Mouse (Mus musculus): ENCODE measurements around the gene Eva1b. TPM values are rescaled to one million over a fixed set of nuclear protein-coding genes. Genes with fewer than 3 reads are reported as not detected.

Eva1b gene
- 51.3 TPM for polyA plus RNA-seq (2017; shearing (Covaris generic))

DNA sequence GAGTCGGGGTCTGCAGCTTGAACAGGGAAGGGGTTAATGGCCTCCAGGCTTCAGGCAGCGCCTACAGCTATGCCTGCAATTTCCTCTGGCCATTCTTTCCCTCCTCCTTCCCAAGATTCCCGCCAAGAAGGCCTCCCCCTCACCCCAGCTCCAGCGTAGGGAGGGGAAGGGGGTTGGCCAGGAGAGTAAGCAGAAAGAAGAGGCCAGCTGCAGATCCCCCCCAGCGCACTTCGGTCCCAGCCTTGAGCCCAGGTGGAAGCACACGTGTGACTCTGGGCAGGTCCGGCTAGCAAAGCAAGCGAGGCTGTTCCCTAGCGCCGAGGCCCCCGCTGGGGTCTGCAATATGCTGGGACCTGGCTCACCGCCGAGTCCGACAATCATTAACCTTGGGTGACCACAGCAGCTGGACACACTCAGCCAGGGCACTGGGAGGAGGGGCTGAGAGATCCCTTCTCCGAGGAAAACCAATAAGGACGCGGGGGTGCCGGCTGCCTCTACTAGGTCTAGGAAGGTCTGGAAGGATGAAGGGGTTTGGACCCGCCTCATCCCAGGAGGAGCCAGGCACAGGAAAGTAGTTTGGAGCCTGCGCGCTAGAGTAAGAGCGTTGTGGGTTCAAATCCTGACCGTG lies at the start of gene Eva1b:
Gene Eva1b (plus strand): TSS at position 212 of the 628 bp plus-strand sequence.

GRCm38 (mm10) chr4:126103590-126104068 lies 43.9 kb upstream of the Eva1b start, which contains the start of gene Stk40:
TSS of gene Stk40 (plus strand) at chr4:126103957.

GRCm38 (mm10) chr4:126163067-126163659 lies 15.6 kb downstream of the Eva1b start, which contains the start of gene Sh3d21:
TSS of gene Sh3d21 (minus strand) at chr4:126163491.

Other genes with a start within 250 kb of the Eva1b start
- 0.31 TPM for gene Csf3r, start 123.2 kb upstream of the Eva1b start, polyA plus RNA-seq (2017; shearing (Covaris generic))
- 111 TPM for gene Mrps15, start 100.8 kb upstream of the Eva1b start, polyA plus RNA-seq (2017; shearing (Covaris generic))
- gene Oscp1, start 89.2 kb upstream of the Eva1b start, polyA plus RNA-seq (2017; shearing (Covaris generic)) = 0.16 TPM
- 60.2 TPM for gene Lsm10, start 51.1 kb upstream of the Eva1b start, polyA plus RNA-seq (2017; shearing (Covaris generic))
- 54.4 TPM for gene Stk40, start 43.8 kb upstream of the Eva1b start, polyA plus RNA-seq (2017; shearing (Covaris generic))
- 1.6 TPM for gene Sh3d21, start 15.7 kb downstream of the Eva1b start, polyA plus RNA-seq (2017; shearing (Covaris generic))
- 232 TPM for gene Thrap3, start 55.0 kb downstream of the Eva1b start, polyA plus RNA-seq (2017; shearing (Covaris generic))
- 56.9 TPM for gene Map7d1, start 108.6 kb downstream of the Eva1b start, polyA plus RNA-seq (2017; shearing (Covaris generic))
- gene Trappc3, start 114.6 kb downstream of the Eva1b start, polyA plus RNA-seq (2017; shearing (Covaris generic)) = 103 TPM
- not detected for gene Col8a2, start 139.0 kb downstream of the Eva1b start, polyA plus RNA-seq (2017; shearing (Covaris generic))
- gene Adprhl2, start 174.0 kb downstream of the Eva1b start, polyA plus RNA-seq (2017; shearing (Covaris generic)) = 79.9 TPM
- gene Tekt2, start 177.9 kb downstream of the Eva1b start, polyA plus RNA-seq (2017; shearing (Covaris generic)) = not detected

Data from CD4-positive, CD25-positive, alpha-beta regulatory T cell (primary cell).